Mouse (Mus musculus) cerebellum, adult (tissue): ENCODE data around the gene Gm17174.
"Not testable (repeated sequence)": the region's sequence is repeated elsewhere in the genome, so short reads cannot be mapped to it uniquely, and the experiment has no call there.

Experiments used
- ATAC-seq: cut with Nextera tagmentation; 2 replicates; pipeline ENCODE4 v1.9.2; 2017; ENCODE audit warnings: mild to moderate bottlenecking, moderate library complexity, mixed read lengths; ENCODE audit not compliant: insufficient number of reproducible peaks, low FRiP score, low TSS enrichment

Gene Gm17174

DNA sequence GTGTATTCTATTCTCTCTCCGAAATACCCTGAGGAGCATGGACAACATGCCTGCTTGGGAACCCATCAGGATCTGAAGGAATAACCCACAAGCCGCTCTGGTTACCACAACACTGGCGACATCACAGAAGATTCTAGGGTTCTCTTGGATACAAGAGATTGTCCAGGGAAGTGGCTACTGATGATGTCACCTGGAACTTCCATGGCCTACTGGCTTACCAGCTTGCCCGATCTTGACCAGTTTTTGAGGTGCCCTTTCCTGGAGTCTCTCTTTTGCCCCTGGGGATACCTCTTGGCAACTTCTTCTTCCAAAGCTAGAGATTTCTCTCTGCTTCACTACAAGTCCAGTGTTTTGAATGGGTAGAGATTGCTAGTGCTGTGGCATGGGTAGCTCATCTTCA lies at the start of gene Gm17174:
TSS of gene Gm17174 (minus strand) at position 101 of the 400 bp plus-strand sequence.
- not testable (repeated sequence) for ATAC-seq

DNA sequence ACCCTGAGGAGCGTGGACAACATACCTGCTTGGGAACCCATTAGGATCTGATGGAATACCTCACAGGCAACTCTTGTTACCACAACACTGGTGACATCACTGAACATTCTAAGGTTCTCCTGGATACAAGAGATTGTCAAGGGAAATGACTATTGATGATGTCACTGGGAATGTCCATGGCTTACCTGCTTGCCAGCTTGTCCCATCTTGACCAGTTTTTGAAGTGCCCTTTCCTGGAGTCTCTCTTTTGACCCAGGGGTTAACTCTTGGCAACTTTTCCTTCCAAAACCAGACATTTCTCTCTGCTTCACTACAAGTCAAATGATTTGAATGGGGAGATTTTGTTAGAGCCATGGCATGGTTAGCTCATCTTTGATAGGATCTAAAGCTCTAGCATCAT lies 43.6 kb upstream of the Gm17174 start, which contains the start of gene Gm4181:
TSS of gene Gm4181 (minus strand) at position 101 of the 400 bp plus-strand sequence.
- ATAC-seq = not testable (repeated sequence)

DNA sequence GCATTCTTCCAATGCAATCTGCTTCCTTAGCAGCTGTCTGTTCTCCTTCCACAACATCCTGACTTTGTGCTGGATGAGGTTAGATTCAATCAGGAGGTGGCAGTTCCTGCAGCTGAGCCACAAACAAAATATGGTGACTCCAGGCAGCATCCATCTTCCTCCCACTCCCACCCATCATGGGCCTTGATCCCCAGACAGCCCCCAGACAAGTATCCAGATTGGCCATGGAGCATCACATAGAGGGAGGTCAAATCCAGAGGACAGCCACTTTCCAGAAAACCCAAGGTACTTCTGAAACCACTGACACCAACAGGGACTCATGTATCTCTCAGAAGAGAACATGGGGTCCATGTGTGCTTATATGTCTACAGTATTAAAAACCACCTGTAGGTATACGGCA lies 40.5 kb upstream of the Gm17174 start:
- not testable (repeated sequence) for ATAC-seq

DNA sequence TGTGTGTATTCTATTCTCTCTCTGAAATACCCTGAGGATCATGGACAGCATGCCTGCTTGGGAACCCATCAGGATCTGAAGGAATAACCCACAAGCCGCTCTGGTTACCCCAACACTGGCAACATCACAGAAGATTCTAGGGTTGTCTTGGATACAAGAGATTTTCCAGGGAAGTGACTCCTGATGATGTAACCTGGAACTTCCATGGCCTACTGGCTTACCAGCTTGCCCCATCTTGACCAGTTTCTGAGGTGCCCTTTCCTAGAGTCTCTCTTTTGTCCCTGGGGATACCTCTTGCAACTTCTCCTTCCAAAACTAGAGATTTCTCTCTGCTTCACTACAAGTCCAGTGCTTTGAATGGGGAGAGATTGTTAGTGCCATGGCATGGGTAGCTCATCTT lies 19.3 kb upstream of the Gm17174 start, which contains the start of gene Gm17078:
TSS of gene Gm17078 (minus strand) at position 101 of the 400 bp plus-strand sequence.
- no peak for ATAC-seq

DNA sequence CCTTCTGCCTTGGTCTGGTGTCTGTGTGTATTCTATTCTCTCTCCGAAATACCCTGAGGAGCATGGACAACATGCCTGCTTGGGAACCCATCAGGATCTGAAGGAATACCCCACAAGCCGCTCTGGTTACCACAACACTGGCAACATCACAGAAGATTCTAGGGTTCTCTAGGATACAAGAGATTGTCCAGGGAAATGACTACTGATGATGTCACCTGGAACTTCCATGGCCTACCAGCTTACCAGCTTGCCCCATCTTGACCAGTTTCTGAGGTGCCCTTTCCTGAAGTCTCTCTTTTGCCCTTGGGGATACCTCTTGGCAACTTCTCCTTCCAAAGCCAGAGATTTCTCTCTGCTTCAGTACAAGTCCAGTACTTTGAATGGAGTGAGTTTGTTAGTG lies 18.0 kb downstream of the Gm17174 start, which contains the start of gene Gm17175:
TSS of gene Gm17175 (minus strand) at position 101 of the 400 bp plus-strand sequence.
- ATAC-seq = not testable (repeated sequence)

DNA sequence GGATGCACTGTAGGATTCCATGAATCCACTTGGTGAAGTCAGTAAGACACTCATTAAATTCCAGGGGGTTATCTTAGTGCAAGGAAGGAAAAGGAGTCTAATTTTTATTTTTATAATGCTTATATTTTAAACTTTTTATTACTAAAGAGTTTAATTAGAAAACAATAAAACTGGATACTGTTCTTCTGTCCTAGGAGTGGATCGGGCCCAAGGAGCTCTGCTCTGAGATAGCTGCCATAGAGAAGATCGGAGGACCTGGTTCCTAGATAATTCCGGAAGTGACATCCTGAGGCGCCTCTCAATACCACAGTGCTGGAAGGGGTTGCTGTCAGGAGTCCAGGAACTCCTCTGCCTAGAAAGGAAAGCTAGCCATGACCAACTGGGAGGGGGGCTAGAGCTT lies 39.4 kb downstream of the Gm17174 start, which contains the start of gene Gm5622:
TSS of gene Gm5622 (plus strand) at position 301 of the 400 bp plus-strand sequence.
- no peak for ATAC-seq
